Mouse (Mus musculus) adrenal gland, postnatal 25 days (tissue): ENCODE measurements around the gene Cnksr1. TPM values are rescaled to one million over a fixed set of nuclear protein-coding genes. Genes with fewer than 3 reads are reported as not detected.

Experiments
- DNase-seq: peaks from one replicate; pipeline ENCODE4 v3.0.0; 2021; ENCODE audit warnings: mixed read lengths
- total RNA-seq: library from RNA; stranded (reverse); gene quantifications from 2 replicates; pipeline ENCODE4 v1.2.3, GENCODE M21; 2021

Gene Cnksr1
- total RNA-seq, 1 experiment from 2014 or later: 0.49 TPM

DNA sequence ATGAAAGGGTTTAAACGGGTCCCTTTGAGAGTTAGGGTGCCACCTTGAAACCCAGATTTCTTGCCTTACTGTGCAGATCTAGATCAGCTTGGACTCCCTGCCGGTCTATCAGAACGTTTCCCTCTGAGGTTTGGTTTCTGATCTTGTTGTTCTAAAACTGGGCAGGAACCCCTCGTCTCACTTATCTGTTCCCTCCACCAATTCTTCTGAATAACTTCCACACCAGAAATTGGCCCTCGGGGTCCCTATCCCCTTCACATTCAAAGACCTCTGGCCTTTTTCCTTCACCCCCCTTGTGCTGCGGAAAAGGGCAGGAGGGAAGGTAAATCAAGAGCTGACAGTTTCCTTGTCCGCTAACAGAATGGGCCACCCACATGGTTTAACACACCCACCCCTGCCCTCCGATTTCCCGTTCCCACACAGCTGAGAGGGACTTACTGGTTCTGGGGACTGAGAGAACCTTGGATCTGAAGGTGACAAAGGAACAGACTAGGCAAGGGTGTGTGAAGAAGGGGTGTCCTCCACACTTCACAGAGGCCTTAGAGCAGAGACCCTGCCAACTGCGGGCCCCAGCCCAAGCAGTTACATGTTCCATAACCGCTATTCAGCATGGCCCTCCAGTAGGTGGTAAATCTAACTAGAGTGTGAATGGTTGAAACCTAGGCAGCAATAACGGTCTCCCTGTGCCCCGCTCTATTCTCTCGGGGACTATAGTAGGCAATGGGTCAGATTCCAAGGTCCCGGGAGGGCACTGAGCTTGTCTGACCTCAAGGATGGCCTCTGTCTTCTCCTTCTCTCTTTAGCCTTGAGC is 14.9 kb upstream of the Cnksr1 start:
- no peak for DNase-seq

DNA sequence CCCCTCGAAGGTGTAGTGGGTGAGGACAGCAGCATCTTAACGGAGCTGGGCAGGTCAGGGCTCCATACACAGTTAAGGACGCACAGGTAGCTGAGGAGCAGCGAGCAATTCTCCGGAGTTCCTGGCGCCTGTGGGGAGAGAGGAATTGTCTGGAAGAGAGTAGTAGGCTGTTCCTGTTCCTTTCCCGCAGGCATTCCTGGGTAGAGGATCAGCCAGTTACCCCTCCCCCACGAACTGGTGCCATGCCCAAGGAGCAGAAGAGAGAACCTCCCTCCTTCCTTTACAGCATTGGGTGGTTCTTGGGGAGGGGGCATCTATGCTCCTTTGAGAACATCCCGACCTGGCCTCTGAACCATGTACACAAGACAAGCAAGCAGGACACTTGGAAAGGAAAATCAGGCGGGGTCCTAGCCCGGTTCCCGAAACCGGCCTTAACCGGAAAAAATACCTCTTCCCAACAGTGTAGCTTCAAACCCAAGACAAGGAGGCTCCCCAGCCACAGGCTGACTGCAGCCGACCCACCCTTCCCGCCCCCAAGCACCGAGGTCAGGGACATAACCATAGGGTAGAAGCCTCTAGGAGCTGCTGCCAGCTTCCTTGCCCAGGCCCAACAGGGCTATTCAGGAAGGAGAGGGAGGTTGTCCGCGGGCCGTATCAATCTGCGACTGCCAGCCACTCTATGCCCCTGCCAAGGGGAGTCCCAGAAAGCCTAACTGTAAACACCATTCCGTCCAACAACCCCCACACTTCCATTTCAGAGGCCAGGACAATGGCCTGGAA is 14.1 kb upstream of the Cnksr1 start:
- no peak for DNase-seq

DNA sequence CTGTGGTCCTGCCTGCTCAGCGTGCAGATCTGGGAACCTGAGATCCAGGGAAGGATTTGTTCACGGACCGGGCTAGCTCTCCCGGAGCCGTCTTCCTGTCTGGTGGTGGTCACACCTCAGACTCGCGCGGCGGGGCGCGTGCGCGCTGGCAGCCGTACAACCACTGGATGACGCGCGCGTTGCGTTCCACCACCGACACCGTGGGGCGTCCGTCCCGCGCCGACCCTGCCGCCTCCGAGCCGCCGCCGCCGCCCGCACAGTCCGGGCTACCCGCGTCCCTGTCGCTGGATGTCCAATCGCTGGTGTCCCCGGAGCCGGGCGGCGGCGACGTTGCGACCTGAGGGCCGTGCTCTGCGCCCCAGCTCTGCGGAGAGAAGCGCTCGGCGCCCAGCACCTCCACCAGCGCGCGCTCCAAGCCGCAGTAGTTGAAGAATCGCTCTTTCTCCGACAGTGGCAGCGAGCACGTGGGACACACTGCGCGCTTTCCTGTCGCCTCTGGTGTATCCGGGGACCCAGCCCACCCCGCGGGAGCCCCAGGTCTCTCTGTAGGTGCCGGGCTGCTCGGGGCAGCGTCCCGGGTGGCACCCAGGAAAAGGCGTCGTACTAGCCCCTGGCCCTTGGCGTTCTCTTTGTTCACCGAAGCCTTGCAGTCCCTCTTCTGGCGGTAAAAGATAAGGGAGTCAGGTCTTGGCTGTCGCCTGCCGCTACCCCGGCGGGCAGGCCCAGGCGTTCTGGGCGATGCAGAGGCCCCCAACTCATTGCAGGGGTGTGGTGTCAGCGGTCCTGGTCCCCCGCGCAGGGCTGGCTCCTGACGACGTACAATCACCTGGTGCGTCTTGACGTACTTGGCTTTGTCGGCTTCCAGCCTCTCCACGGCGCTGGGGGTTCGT is 13.3 kb upstream of the Cnksr1 start:
- DNase-seq: peak; percentile 45

GRCm38 (mm10) chr4:134250930-134251240 is 12.7 kb upstream of the Cnksr1 start:
- DNase-seq: no peak

DNA sequence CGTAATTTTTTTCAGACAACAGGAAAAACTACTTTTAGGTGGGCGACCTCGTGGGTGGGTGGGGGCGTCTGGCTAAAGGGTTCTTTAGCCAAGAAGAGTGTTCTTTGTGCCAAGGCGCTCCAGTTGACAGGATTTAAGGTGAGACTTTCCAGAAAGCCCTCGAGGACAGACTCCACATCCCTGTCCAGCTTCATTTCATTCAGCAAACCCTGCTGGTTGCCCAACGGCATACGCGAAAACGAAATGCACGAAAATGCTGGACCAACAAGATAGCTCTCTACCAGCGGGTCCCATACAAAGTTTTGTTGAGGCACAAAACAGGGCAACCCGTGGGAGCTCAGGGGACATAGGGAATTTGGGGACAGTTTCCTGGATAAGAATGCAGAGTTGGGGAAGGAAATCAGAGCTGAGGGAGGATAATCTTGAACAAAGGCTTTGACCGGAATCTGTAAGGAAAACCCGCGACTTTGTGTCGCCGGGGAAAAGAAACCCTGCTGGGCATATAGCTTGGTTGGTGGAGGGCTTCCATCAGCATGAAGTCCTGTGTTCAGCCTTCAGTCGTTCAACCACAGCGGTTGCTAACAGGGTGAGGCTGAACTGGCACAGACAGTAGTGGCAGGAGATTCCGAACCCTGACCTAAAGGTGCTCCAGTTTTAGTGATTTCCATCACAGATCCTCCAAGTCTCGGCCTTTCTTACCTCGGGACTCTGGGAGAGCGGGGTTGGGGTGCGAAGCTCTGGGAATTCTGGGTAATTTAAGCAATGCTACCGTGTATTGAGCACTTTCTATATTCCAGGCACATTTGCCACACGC is 12.1 kb upstream of the Cnksr1 start:
- DNase-seq: no peak

DNA sequence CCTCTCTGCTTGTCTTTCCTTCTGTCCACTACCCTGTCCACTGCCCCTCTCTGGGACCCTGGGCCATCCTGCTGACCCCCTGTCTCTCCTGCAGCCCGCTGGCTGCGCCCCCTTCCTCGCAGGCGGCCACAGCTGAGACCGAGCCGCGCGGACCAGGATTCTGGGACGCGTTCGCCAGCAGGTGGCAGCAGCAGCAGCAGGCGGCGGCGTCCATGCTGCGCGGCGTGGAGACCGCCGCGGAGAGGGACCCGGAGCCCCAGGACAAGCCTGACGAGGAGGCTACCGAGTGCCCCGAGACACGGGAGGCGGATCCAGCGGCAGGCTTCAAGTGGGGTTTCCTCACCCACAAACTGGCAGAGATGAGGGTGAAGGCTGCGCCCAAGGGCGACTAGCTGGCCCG is 11.5 kb upstream of the Cnksr1 start:
- peak; percentile 78 for DNase-seq

GRCm38 (mm10) chr4:134246719-134247258 is 8.6 kb upstream of the Cnksr1 start, which contains the start of gene Gm30191:
TSS of gene Gm30191 (plus strand) at chr4:134246935.
- DNase-seq: no peak

DNA sequence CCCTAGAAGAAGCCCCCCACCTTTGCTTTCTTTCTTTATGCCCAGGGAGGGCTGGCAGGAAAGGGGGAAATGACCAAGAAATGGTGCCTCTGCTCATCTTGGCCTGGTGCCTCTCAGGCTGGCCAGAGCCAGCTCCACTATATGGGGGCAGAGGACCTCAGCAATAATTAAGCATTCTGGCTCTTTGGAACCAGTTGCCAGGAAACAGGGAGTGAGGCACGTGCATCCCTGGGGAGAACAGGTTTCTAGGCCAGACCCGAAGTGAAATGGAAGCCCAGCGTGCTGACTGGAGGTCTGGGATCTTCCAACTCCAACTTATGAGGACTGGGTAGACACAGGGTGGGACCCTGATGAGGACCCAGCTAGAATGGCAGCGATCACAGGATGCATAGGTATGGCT is 8.1 kb upstream of the Cnksr1 start:
- no peak for DNase-seq

- peak; percentile 97 for DNase-seq
These were observed 7.1 kb upstream of the Cnksr1 start, which contains the start of gene Zfp593 for GRCm38 (mm10) chr4:134245148-134245843. TSS of gene Zfp593 (minus strand) at chr4:134245592.

GRCm38 (mm10) chr4:134243516-134244250 is 5.5 kb upstream of the Cnksr1 start, which contains the start of gene E130218I03Rik:
TSS of gene E130218I03Rik (plus strand) at chr4:134243662.
- no peak for DNase-seq

GRCm38 (mm10) chr4:134238686-134239085 is 487 bp upstream of the Cnksr1 start:
- DNase-seq: no peak

DNA sequence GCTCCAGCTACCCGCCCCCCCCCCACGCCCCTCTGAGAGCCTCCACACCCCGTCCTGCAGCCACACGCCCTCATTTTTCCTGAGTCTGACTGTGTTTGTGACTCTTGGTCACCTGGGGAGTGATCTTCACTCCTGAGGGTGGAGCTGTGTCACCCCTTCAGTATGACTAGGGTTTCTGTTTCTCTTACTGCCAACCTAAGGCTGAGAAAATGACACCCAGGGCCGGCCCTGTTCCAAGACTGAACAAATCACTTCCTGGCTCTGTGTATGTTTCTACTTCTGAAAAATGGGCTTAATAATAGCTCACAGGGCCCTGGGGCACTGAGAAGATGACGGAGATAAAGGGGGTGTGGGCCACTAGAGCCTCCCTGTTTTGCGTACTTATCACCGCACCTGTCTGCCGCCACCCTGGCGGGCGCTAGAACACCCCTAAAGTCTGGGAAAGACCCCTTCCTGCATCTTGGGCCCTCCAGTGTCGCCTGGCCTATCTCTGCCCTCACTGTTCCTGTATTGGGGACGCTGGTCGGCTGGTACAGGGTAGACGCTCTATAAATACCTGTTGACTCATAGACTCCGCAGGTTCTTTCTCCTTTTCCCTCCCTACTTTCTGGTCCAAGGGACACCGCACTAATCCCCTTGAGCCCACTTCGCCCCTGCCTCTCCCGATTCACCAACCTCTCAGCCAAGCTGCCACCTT is 469 bp downstream of the Cnksr1 start:
- no peak for DNase-seq

DNA sequence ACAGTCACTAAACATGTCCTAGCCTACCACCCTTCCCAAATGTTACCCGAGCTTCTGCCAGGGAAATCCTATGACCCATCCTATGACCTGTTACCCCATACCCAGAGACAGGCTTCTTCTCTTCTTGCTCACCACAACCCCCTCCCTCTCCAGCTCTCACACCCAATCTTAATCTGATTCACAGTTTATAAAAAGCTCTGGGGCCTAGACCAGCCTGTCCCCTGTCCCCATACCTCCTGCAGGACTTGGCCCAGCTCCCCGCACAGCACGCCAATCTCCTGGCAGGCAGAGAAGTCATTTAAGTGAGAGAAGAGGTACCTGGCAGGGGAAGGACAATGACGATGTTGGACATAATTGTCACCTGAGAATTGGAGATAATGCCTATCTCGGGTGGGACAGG is 3.3 kb downstream of the Cnksr1 start:
- no peak for DNase-seq

DNA sequence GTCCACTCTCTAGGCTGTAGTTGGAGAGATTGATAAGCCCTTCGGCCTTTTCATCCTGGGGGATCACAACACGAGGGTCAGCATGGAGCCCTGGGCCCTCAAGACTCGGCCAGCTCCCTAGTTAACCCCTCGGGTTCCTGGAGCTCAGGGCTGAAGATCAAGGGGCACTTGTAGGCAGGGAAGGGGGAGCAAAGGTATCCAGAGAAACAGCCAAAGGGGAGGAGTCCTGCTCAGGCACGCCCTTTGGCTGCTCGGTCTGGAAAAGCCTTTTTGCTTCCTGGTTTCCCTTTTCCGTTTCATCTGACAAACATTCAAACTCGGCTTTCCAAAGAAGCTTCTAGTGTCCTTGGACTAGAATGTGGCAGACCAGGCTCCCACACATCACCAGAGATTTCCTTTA is 7.8 kb downstream of the Cnksr1 start:
- no peak for DNase-seq

GRCm38 (mm10) chr4:134227194-134227593 is 11.0 kb downstream of the Cnksr1 start, which contains the start of gene Catsper4:
TSS of gene Catsper4 (minus strand) at chr4:134227383.
- DNase-seq: no peak

DNA sequence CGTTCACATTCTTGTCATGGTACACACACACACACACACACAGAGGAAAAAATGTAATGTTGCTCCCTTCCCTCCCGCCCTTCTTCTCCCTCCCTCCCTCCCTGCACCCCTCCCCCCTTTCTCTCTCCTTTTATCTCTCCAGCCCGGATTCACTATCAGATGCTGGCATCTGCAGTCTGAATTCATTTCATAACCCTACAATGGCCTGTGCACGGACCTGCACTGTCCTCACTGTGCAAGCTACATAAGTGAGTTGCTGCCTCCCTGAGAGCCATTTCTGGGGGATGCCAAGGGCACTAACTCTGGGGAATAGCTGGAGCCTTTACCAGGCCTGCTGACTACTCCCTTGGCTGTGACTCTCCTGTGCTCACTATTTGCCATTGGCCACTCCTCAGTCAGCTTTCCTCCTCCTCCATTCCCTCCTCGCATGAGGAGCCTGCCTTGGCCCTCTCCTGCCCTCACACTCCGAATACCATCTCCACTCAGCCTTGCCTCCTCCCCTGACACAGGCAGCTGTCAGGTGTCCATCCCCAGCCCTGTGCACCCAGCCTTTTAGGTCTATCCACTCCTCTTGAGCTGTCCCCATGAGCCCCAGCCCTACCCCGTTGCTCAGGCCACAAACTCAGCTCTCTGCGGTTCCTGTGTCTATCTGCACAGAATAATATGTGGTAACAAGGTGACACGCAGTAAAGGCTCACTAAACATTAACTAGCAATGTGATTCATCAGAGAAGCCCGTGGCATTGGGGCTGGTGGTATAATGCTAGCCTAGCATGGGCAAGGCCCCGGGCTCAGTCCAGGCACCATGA is 15.2 kb downstream of the Cnksr1 start:
- DNase-seq: no peak

DNA sequence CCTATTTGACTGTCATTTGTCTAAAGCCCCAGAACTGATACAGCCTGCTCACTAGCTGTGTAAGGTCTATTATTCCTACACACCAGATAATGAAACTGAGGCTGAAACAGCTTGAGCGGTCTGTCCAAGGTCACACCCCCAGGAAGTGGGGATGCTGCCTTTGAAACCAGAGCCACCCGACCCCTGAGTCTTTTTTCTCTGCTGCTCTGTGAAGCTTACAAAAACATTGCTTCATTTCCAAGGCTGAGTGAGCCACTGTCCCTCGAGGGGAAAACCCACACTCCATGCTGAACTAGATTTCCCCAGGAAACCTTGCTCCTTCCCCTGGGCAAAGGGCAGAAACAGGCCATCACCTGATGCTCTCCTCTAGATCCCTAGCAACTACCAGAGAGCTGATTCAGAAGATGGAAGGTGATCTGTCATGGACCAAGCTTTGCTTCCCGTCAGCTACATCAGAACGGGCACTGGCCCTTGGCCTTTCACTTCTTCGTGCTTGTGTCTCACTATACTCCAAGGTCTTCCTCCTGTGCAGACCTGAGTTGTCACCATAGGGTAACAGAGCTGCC is 31.6 kb downstream of the Cnksr1 start:
- DNase-seq: no peak

GRCm38 (mm10) chr4:134203340-134203896 is 34.8 kb downstream of the Cnksr1 start:
- no peak for DNase-seq
